Mouse (Mus musculus): ENCODE data around the gene Chchd3. TPM values are rescaled to one million over a fixed set of nuclear protein-coding genes. Genes with fewer than 3 reads are reported as not detected.

Gene Chchd3
- polyA plus RNA-seq (2016; fragmentation: Nextera tagmentation; extraction: Ambion mirVana) = 126 and 129 TPM in 2 replicates

DNA sequence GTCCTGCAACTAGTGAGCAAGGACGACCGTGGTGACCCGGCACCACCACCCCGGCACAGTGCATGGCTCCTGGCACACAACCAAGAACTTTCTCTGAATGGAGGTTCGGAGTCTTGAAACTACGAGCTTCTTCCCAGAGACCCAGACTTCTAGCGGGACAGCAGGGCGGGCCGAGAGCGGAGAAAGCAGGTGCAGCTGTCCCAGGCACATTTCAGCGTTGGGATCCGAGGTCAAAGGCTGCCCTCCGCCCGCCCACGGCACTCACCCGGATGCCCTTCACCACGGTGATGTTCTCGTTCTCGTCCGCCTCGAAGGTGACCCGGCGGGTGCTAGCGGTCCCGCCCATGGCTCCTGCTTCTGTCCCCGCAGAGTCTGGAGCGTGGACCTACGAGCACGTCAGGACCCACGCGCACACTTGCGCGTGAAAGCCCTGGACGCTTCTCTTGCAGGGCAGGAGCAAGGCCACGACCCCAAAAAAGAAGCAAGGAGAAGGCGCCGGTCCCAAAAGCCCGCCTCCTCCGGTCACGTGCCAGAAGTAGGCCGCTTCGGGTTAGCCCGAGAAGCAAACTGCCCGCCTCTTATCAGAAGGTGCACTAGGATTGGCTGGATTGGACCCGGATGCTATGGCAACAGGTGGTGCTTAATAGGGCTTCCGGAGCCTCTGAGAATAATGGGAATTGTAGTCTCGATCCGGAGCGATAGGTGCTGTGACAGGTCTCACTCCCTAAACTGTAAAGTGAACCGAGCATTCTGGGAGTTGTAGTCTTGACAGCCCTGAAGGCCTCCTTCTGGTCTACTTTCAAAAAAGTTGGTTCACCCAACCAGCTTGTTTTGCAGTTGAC lies at the start of gene Chchd3:
Gene Chchd3, minus strand, starts transcription at position 526 of the 842 bp plus-strand sequence.
- WGBS = under 1% methylated on average over 50 of the region's 50 CpGs
- H3K27ac ChIP-seq (replicated peaks) = peak within 1 kb of the TSS; percentile 87
- H3K27me3 ChIP-seq (ENCODE audit: low read depth, poor library complexity, severe bottlenecking) = no peaks in the 10 kb centered on the region
- no peaks in the 10 kb centered on the region for H3K9me3 ChIP-seq (replicated peaks)
- H3K36me3 ChIP-seq = peaks cover 10% of the 10 kb centered on the region
- H3K4me3 ChIP-seq = peak within 1 kb of the TSS; percentile 92
- peak; percentile 95 for DNase-seq (ENCODE audit: low spot score)
- peaks cover 7% of the 10 kb centered on the region for H3K4me1 ChIP-seq

DNA sequence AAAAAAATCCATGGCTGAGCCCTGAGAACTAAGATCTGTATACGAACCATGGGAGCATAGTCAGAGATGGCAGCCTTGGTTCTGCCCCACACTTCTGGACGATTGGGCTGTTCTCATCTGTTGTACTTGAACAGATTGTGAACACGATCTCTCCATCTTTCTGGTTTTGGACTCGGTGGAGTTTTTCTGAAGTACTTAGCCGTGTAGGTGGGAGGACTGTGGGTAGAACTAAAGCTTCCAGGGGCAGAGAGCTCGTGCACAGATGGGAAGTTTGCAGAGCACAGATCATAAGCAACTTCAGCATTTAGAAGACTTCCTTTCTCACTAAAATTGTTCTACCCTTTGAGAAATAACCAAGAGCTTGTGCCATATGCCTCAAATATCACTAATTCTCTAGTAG lies 44.6 kb upstream of the Chchd3 start:
- Histone ChIP-seq H3K4me3 (no peak overlapping the region), H3K9me3 (replicated peaks) (no peaks in the 10 kb centered on the region), H3K36me3 (no peaks in the 10 kb centered on the region), H3K27me3 (ENCODE audit: low read depth, poor library complexity, severe bottlenecking) (no peaks in the 10 kb centered on the region), H3K27ac (replicated peaks) (no peak overlapping the region), H3K4me1 (no peaks in the 10 kb centered on the region)
- no peak for DNase-seq (ENCODE audit: low spot score)
- WGBS = 90% methylated on average over 6 of the region's 6 CpGs

GRCm38 (mm10) chr6:33098903-33099302 lies 38.8 kb upstream of the Chchd3 start:
- DNase-seq (ENCODE audit: low spot score) = no peak
- H3K4me3 ChIP-seq = no peak overlapping the region
- no peaks in the 10 kb centered on the region for H3K9me3 ChIP-seq (replicated peaks)
- no peaks in the 10 kb centered on the region for H3K36me3 ChIP-seq
- H3K27me3 ChIP-seq (ENCODE audit: low read depth, poor library complexity, severe bottlenecking) = no peaks in the 10 kb centered on the region
- peaks cover 4% of the 10 kb centered on the region; the same call in 1 of the 2 replicates for H3K4me1 ChIP-seq
- WGBS = 86% methylated on average over 4 of the region's 4 CpGs
- H3K27ac ChIP-seq (replicated peaks) = no peak overlapping the region

- Histone ChIP-seq H3K27me3 (ENCODE audit: low read depth, poor library complexity, severe bottlenecking) (no peaks in the 10 kb centered on the region), H3K4me3 (no peak overlapping the region), H3K4me1 (peaks cover 4% of the 10 kb centered on the region; the same call in 1 of the 2 replicates), H3K27ac (replicated peaks) (no peak overlapping the region), H3K36me3 (no peaks in the 10 kb centered on the region), H3K9me3 (replicated peaks) (no peaks in the 10 kb centered on the region)
- WGBS = 61% methylated on average over 8 of the region's 8 CpGs
- DNase-seq (ENCODE audit: low spot score) = no peak
These were observed 34.7 kb upstream of the Chchd3 start for GRCm38 (mm10) chr6:33094671-33095233.

DNA sequence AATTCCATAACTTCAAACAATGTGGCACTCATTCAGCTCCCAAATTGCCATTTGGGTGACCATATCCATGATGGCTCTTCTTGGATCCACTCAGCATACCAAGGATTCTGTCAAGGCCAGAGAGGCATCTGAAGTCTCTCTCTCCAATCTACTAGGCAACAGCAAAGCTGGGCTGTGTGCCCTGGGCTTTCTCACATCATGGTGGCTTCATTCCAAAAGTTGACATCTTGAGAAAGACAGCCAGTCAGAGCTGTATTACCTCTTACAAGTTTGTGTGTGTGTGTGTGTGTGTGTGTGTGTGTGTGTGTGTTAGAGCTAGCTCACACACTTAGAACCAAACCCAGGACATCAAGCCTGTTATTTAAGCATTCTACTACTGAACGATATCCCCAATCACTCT lies 20.1 kb upstream of the Chchd3 start:
- no peak overlapping the region for H3K27ac ChIP-seq (replicated peaks)
- WGBS = 100% methylated on average over 1 of the region's 1 CpGs
- H3K36me3 ChIP-seq = no peaks in the 10 kb centered on the region
- DNase-seq (ENCODE audit: low spot score) = no peak
- H3K4me1 ChIP-seq = no peaks in the 10 kb centered on the region
- H3K9me3 ChIP-seq (replicated peaks) = no peaks in the 10 kb centered on the region
- no peak overlapping the region for H3K4me3 ChIP-seq
- H3K27me3 ChIP-seq (ENCODE audit: low read depth, poor library complexity, severe bottlenecking) = no peaks in the 10 kb centered on the region

DNA sequence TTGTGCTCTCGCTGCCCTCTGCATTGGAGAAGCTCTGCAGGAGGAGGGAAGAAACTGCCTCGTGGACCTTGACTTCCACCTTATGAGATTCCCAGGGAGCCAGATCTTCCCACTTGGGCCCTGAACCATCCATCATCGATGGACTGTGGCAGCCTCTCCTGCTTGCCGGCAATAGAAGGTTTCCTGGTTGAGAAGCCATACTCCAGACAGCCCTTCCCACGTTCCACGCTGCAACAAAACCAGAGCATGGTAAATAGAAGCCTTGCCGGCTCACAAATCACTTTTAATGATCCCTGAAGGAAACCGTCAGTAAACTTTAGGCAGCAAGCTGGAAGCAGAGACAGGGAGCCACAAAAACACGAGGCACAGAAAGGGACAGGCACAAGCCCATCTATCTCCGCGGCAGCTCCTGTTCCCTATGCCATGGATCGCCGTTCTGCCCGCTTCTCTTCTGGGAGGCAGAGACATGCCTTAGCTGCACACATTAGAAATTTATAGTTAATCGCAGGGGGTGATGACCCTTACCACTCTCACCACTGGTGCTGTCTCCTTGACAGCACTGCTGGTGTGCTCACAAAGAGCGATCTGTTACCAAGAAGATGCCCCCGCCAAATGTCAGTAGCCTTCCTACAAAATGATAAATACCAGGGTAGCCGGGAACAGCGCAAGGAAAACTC lies 18.3 kb upstream of the Chchd3 start:
- DNase-seq (ENCODE audit: low spot score) = no peak
- H3K36me3 ChIP-seq = no peaks in the 10 kb centered on the region
- no peaks in the 10 kb centered on the region for H3K9me3 ChIP-seq (replicated peaks)
- 91% methylated on average over 19 of the region's 19 CpGs for WGBS
- no peak overlapping the region for H3K27ac ChIP-seq (replicated peaks)
- H3K27me3 ChIP-seq (ENCODE audit: low read depth, poor library complexity, severe bottlenecking) = no peaks in the 10 kb centered on the region
- no peaks in the 10 kb centered on the region for H3K4me1 ChIP-seq
- H3K4me3 ChIP-seq = no peak overlapping the region

- no peak overlapping the region for H3K27ac ChIP-seq (replicated peaks)
- no peak overlapping the region for H3K4me3 ChIP-seq
- H3K4me1 ChIP-seq = no peaks in the 10 kb centered on the region
- H3K9me3 ChIP-seq (replicated peaks) = no peaks in the 10 kb centered on the region
- DNase-seq (ENCODE audit: low spot score) = no peak
- WGBS = 80% methylated on average over 4 of the region's 4 CpGs
- H3K36me3 ChIP-seq = no peaks in the 10 kb centered on the region
- no peaks in the 10 kb centered on the region for H3K27me3 ChIP-seq (ENCODE audit: low read depth, poor library complexity, severe bottlenecking)
These were observed 6.4 kb upstream of the Chchd3 start for GRCm38 (mm10) chr6:33066462-33066861.

DNA sequence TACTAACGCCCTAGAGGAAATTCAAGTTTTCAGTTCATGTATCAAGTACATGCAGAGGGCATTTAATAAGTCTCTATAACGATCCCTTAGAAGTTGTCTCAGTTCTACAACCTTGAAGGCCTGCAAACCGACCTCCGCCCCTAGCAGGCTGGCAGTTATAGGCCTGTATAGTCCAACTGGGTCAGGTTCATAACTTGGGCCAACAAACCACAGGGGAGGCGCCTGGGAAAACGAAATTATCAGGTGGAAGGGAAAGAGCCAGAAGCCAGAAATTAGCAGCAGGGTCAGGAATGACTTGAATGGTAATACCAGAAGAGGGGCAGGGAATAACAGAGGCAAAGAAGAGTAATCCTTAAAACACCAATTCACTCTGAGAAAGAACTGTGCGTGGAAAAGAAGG lies 784 bp downstream of the Chchd3 start:
- Histone ChIP-seq H3K36me3 (peaks cover 17% of the 10 kb centered on the region), H3K4me1 (peaks cover 7% of the 10 kb centered on the region), H3K4me3 (peak overlapping the region; percentile 92), H3K27ac (replicated peaks) (peak overlapping the region; percentile 87), H3K9me3 (replicated peaks) (no peaks in the 10 kb centered on the region), H3K27me3 (ENCODE audit: low read depth, poor library complexity, severe bottlenecking) (no peaks in the 10 kb centered on the region)
- no peak for DNase-seq (ENCODE audit: low spot score)
- 42% methylated on average over 7 of the region's 7 CpGs for WGBS

DNA sequence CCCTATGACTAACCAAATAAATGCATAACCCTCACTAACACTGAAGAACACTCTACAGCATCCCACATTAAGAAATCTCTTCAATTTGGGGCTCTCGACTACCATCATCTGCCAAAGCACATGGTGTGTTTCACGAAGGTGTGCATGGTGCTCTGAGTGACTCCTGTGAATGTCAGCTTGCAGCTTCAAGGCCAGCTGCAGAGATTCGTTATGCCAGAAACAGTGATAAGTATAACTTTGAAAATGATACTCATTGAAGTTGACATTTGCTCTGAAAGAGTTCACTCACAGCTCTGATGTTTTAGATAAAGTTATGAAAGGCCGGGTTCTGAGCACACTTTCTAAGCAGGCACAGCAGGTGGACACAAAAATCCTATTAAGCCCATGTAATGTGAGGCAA lies 3.7 kb downstream of the Chchd3 start:
- no peak for DNase-seq (ENCODE audit: low spot score)
- Histone ChIP-seq H3K4me1 (peaks cover 7% of the 10 kb centered on the region), H3K9me3 (replicated peaks) (no peaks in the 10 kb centered on the region), H3K27me3 (ENCODE audit: low read depth, poor library complexity, severe bottlenecking) (no peaks in the 10 kb centered on the region), H3K36me3 (peaks cover 20% of the 10 kb centered on the region), H3K4me3 (no peak overlapping the region), H3K27ac (replicated peaks) (no peak overlapping the region)
- 88% methylated on average over 4 of the region's 4 CpGs for WGBS

GRCm38 (mm10) chr6:33055663-33056062 lies 4.4 kb downstream of the Chchd3 start:
- no peak for DNase-seq (ENCODE audit: low spot score)
- Histone ChIP-seq H3K9me3 (replicated peaks) (no peaks in the 10 kb centered on the region), H3K27ac (replicated peaks) (no peak overlapping the region), H3K27me3 (ENCODE audit: low read depth, poor library complexity, severe bottlenecking) (no peaks in the 10 kb centered on the region), H3K4me1 (peaks cover 7% of the 10 kb centered on the region), H3K36me3 (peaks cover 20% of the 10 kb centered on the region), H3K4me3 (no peak overlapping the region)
- 91% methylated on average over 4 of the region's 4 CpGs for WGBS

DNA sequence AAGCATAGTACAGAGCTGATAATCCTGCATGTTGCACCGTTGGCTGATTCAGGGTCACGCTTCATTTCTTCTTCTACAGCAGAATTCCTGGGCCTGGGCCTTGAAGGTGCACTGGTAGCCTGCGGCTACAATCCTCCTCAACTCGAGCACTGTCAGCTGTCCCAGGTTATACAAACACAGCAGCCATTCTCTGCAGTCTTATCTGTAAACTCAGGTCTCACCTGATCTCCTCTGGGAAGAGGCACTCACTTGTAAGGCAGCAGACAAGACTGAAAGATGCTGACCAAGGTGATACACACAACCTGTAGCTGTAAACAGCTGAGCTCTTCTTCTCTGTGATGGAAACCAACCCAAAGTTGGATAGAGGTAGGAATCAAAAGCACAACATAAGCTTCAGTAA lies 5.1 kb downstream of the Chchd3 start:
- H3K27ac ChIP-seq (replicated peaks) = no peak overlapping the region
- no peaks in the 10 kb centered on the region for H3K27me3 ChIP-seq (ENCODE audit: low read depth, poor library complexity, severe bottlenecking)
- H3K9me3 ChIP-seq (replicated peaks) = no peaks in the 10 kb centered on the region
- DNase-seq (ENCODE audit: low spot score) = no peak
- H3K36me3 ChIP-seq = peaks cover 20% of the 10 kb centered on the region
- WGBS = 89% methylated on average over 4 of the region's 4 CpGs
- H3K4me1 ChIP-seq = peaks cover 7% of the 10 kb centered on the region
- no peak overlapping the region for H3K4me3 ChIP-seq

GRCm38 (mm10) chr6:33051642-33052041 lies 8.4 kb downstream of the Chchd3 start:
- H3K4me3 ChIP-seq = no peak overlapping the region
- no peaks in the 10 kb centered on the region for H3K9me3 ChIP-seq (replicated peaks)
- H3K4me1 ChIP-seq = no peaks in the 10 kb centered on the region
- WGBS = 89% methylated on average over 2 of the region's 2 CpGs
- no peaks in the 10 kb centered on the region for H3K27me3 ChIP-seq (ENCODE audit: low read depth, poor library complexity, severe bottlenecking)
- no peak overlapping the region for H3K27ac ChIP-seq (replicated peaks)
- no peak for DNase-seq (ENCODE audit: low spot score)
- H3K36me3 ChIP-seq = peaks cover 41% of the 10 kb centered on the region

All from midbrain, embryonic 10.5 days (tissue).